Mouse (Mus musculus) limb, embryonic 15.5 days (tissue): ENCODE measurements around the gene Cmas. TPM values are rescaled to one million over a fixed set of nuclear protein-coding genes. Genes with fewer than 3 reads are reported as not detected.

Source experiments
- ATAC-seq: fragments of 200-750 bp; cut with Nextera tagmentation; 2 replicates; pipeline ENCODE4 v1.8.0; 2017; ENCODE audit warnings: low read depth, moderate TSS enrichment; ENCODE audit not compliant: insufficient number of reproducible peaks, low FRiP score, low TSS enrichment
- H3K27ac ChIP-seq: fragments of 300-500 bp; sonication (generic); 2 replicates; pipeline ENCODE4 v1.5.1; 2015; ENCODE audit warnings: moderate library complexity, mild to moderate bottlenecking, inconsistent platforms
- H3K27me3 ChIP-seq: fragments of 300-500 bp; sonication (generic); 2 replicates; pipeline ENCODE4 v1.6.1; 2015; ENCODE audit warnings: inconsistent platforms
- H3K36me3 ChIP-seq: fragments of 300-500 bp; sonication (generic); 2 replicates; pipeline ENCODE4 v1.6.1; 2015; ENCODE audit warnings: inconsistent platforms
- H3K4me1 ChIP-seq: fragments of 300-500 bp; sonication (generic); 2 replicates; pipeline ENCODE4 v1.6.1; 2015; ENCODE audit warnings: inconsistent platforms
- H3K4me2 ChIP-seq: fragments of 300-500 bp; sonication (generic); 2 replicates; pipeline ENCODE4 v1.6.1; 2015; ENCODE audit warnings: mild to moderate bottlenecking, inconsistent platforms
- H3K4me3 ChIP-seq: fragments of 300-500 bp; sonication (generic); 2 replicates; pipeline ENCODE4 v1.5.1; 2015; ENCODE audit warnings: mild to moderate bottlenecking, inconsistent platforms
- H3K9ac ChIP-seq: fragments of 300-500 bp; sonication (generic); 2 replicates; pipeline ENCODE4 v1.6.1; 2015; ENCODE audit warnings: inconsistent platforms
- H3K9me3 ChIP-seq: fragments of 300-500 bp; sonication (generic); 2 replicates; pipeline ENCODE4 v1.6.1; 2016; ENCODE audit warnings: inconsistent platforms
- WGBS: fragments of 180-500 bp; shearing (Covaris S2); methylation state at CpG from one replicate; pipeline ENCODE4 v1.1.7; 2015; 5-methylcytosine and 5-hydroxymethylcytosine counted together
- polyA plus RNA-seq: library from polyadenylated mRNA; unstranded; fragments of >200 nt; fragmentation: Nextera tagmentation; extraction: Ambion mirVana; gene quantifications from 2 replicates; pipeline ENCODE4 v1.2.1, GENCODE M21; 2015

Gene Cmas
- polyA plus RNA-seq, 1 experiment from 2014 or later, result 90.3 TPM

DNA sequence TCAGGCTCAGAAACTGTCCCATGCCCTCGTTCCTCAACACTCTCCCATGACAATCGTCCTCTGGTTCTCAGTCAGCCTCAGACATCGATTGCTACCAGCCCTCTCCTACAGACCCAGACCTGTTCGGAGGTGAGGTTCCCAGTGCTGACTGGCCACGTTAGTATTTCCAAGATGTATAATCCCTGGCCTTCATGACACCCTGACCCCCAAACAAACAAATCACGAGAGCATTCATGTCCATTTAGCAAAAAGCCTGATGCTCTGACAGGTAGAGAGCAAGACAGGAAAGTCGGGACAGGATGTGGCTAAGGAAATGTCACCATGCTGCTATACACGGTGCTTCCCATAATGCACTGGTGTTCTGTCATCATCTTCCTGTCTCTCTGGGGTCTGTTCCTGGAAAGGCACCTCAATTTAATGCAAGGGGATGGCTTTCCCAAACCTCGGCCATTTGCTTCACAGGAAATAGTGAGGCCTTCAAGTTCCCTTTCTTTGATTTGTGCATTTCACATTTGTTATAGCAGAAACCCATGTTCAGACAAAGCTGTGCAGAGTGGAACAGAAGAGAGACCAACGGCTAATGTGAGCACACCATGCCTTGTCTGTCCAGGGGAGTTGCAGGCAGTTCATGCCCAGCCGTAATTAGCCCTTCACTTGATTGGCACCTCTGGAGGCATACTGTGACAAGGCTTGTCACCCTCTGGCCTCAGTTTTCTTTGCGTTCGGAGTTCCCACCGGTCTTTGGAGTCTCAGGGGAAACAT, 23.5 kb downstream of the Cmas start:
- peaks cover 13% of the 10 kb centered on the region for H3K36me3 ChIP-seq
- no peaks in the 10 kb centered on the region for H3K27me3 ChIP-seq
- ATAC-seq, result no peak
- H3K9ac ChIP-seq, result no peak overlapping the region
- no peaks in the 10 kb centered on the region for H3K9me3 ChIP-seq
- WGBS, result 75% methylated on average over 14 of the region's 14 CpGs
- H3K4me1 ChIP-seq, result no peaks in the 10 kb centered on the region
- no peak overlapping the region for H3K4me2 ChIP-seq
- no peak overlapping the region for H3K27ac ChIP-seq
- no peak overlapping the region for H3K4me3 ChIP-seq

DNA sequence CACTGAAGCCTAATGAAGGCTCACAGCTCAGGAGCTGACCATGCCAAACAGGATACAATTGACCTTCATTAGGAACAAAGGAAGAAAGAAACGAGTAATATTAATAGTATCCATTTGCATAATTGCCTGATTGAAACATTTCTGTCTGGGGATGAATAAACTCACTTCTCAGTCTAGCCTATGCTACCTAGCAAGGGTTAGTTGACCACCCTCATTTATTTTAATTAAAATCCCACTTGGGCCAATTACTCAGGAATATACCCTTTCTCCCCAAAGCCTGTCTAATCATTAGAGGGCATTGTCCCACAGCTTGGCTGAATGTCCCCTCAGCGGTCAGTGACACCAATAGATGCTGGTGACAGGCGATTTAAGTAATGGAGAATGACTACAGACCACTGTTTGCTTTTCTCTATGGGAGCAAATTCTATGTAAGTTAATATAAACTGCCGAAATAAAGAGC, 24.1 kb downstream of the Cmas start:
- Histone ChIP-seq H3K4me3 (no peak overlapping the region), H3K9ac (no peak overlapping the region), H3K4me1 (no peaks in the 10 kb centered on the region), H3K36me3 (peaks cover 7% of the 10 kb centered on the region; the same call in 1 of the 2 replicates), H3K9me3 (no peaks in the 10 kb centered on the region), H3K27ac (no peak overlapping the region), H3K4me2 (no peak overlapping the region), H3K27me3 (no peaks in the 10 kb centered on the region)
- ATAC-seq, result no peak
- 79% methylated on average over 4 of the region's 4 CpGs for WGBS

DNA sequence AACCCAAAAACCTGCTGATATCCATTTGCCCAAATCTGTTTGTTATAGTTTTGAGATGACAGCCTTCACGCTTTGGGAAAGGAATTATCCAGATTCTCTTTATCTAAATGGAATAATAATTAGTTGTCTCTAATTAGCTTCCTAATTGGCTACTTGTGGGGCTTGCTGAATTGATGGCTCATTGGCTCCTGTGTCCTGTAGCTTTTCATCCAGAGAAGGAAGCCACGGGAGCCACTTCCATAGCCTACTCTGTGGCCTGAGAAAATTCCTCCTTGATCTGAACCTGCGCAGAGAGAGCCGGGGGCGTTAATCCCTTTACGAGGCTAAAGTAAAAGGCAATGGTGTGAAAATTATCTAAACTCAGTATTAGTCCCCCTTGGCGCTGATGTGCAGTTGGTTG, 24.8 kb downstream of the Cmas start:
- Histone ChIP-seq H3K4me3 (no peak overlapping the region), H3K9me3 (no peaks in the 10 kb centered on the region), H3K4me1 (no peaks in the 10 kb centered on the region), H3K4me2 (no peak overlapping the region), H3K36me3 (peaks cover under 1% of the 10 kb centered on the region; the same call in 1 of the 2 replicates), H3K9ac (no peak overlapping the region), H3K27ac (no peak overlapping the region), H3K27me3 (no peaks in the 10 kb centered on the region)
- 54% methylated on average over 7 of the region's 7 CpGs for WGBS
- no peak for ATAC-seq

DNA sequence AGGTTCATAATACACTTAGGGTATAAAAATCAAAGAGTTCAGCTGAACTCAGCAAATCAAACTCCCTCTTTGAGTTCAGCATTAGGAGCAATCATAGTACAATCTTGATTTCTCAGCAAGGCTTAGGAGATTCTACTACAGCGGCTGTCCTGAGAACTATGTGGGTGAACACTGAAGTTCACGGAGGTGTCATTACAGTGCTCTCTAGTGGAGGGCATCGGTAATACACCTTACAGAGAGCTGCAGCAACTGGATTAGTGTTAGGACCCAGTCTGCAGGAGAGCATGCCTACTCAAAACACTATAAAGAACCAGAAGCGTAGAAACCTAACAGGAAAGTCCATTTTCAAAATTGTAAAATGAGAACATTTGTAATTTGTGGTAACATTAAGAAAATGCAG, 28.9 kb downstream of the Cmas start:
- no peaks in the 10 kb centered on the region for H3K27me3 ChIP-seq
- no peak overlapping the region for H3K27ac ChIP-seq
- no peaks in the 10 kb centered on the region for H3K9me3 ChIP-seq
- H3K9ac ChIP-seq, result no peak overlapping the region
- ATAC-seq, result no peak
- H3K4me3 ChIP-seq, result no peak overlapping the region
- no peaks in the 10 kb centered on the region for H3K36me3 ChIP-seq
- no peak overlapping the region for H3K4me2 ChIP-seq
- WGBS, result 34% methylated on average over 4 of the region's 4 CpGs
- H3K4me1 ChIP-seq, result no peaks in the 10 kb centered on the region

DNA sequence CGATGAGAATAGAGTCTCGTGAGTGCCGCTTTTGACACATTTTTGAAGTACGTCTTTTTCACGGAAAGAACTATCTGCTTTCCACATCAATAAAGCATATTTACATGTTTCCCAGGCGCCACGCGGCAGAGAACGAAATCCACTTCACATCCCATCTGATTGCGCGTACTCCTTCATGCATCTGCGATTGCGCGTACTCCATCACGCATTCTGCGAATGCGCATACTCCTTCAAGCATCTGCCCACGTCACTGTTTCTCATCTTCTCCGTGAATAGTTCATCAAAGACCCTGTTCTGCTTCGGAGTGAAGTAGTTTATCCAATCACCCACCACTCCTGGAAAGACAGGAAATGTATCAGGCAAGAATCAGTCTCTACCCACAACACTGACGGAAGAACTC, 29.6 kb downstream of the Cmas start:
- ATAC-seq, result no peak
- H3K36me3 ChIP-seq, result no peaks in the 10 kb centered on the region
- WGBS, result 87% methylated on average over 21 of the region's 21 CpGs
- H3K4me2 ChIP-seq, result no peak overlapping the region
- H3K27me3 ChIP-seq, result no peaks in the 10 kb centered on the region
- no peak overlapping the region for H3K27ac ChIP-seq
- no peak overlapping the region for H3K9ac ChIP-seq
- H3K4me1 ChIP-seq, result no peaks in the 10 kb centered on the region
- H3K4me3 ChIP-seq, result no peak overlapping the region
- H3K9me3 ChIP-seq, result no peaks in the 10 kb centered on the region

DNA sequence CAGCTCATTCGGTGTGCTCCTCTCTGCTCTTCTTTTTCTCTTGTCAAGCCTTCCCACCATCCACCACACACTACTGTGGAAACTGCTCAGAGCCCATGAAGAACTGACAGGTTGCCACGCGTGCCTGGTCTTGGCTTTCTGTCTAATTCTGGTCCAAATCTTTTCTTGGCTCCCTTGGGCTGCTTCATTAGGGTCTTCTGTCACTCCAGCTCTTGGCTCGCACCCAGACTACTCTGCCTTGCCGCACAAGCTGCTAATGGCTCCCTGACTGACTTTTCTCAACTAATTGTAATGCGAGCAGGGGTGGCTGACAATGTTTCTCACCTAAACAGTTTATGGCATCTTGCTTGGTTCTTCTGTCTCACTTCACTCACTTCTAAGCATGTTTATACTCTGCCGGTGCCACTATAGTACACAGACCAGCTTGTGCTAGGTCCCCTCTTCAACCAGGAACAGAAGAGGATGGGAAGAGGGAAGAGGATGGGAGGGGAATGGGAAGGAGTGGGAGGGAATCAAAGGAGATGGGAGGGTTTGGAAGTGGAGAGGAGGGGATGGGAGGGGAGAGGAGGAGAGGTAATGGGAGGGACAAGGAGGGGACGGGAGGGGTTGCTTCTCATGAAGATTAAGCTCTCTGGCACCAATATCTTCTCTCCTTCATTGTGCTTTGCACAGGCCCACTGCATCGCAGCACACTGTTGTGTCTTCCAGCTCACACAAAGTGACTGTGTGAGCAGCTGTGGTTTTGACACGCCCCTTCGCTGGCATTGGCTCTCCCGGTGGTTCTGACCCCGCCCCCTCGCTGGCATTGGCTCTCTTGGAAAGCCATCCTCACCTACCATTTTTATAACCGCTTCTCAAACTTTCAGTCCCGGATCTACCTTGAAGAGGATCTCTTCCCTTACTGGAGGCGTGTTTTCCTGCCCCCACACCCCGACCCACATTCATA, 31.8 kb downstream of the Cmas start:
- Histone ChIP-seq H3K9me3 (no peaks in the 10 kb centered on the region), H3K4me3 (no peak overlapping the region), H3K4me2 (no peak overlapping the region), H3K27ac (no peak overlapping the region), H3K27me3 (no peaks in the 10 kb centered on the region), H3K9ac (no peak overlapping the region), H3K36me3 (no peaks in the 10 kb centered on the region), H3K4me1 (no peaks in the 10 kb centered on the region)
- 44% methylated on average over 18 of the region's 18 CpGs for WGBS
- no peak for ATAC-seq

DNA sequence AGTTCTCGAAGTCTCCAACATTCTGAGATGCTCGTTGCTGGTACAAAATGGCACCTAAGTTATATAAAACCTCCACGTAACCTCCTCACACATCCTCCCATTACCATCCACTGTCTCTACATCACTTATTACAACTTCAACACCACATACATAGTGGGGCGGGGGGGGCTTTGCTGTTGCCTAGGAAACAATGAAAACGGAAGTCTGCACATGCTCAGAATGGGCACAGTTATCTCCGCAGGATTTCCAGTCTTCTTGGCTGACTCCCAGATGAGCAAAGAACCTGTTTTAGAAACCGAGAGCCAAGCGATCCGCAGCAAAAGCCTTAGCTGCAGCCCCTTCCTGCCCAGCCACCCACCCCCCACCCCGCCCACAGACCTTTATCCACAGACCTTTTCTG, 33.2 kb downstream of the Cmas start:
- WGBS, result 87% methylated on average over 10 of the region's 10 CpGs
- ATAC-seq, result no peak
- Histone ChIP-seq H3K4me3 (no peak overlapping the region), H3K9me3 (no peaks in the 10 kb centered on the region), H3K4me1 (0 out of 2 replicates have a peak, but pooled peaks cover 3% of the 10 kb centered on the region), H3K36me3 (no peaks in the 10 kb centered on the region), H3K27me3 (no peaks in the 10 kb centered on the region), H3K4me2 (no peak overlapping the region), H3K27ac (no peak overlapping the region), H3K9ac (no peak overlapping the region)

DNA sequence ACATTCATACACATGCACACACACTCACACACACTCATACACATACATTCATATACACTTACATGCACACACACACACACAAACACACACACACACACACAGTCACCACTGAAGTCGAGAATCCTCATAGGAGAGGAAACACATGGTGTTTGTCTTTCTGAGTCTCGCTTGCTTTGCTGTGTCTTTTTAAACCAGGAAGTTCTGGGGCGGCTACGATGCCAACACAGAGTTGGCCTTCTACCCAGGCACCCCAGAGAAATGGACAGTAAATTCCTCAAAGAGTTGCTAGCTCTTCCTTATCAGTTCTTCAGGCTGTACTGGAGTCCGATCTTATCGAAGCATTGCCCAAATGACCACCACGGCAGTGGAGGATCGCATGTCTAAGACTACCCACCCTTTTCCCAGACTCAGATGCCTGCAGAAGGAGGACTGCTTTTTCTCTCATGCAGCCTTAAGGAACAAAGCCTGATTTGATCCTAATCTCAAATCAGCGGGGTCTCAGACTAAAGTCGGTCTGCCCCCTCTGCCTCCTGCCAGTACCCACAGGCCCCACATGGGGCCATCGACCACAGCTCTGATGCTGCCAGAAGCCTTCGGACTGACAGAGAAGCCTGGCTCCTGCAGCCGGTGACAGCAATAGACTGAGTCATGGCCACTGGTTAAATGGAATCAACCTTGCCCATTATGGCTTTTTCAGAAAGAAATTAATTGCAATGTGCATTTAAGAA, 35.9 kb downstream of the Cmas start:
- ATAC-seq, result no peak
- Histone ChIP-seq H3K4me2 (no peak overlapping the region), H3K4me3 (no peak overlapping the region), H3K36me3 (no peaks in the 10 kb centered on the region), H3K9me3 (no peaks in the 10 kb centered on the region), H3K27ac (no peak overlapping the region), H3K27me3 (no peaks in the 10 kb centered on the region), H3K9ac (no peak overlapping the region), H3K4me1 (0 out of 2 replicates have a peak, but pooled peaks cover 3% of the 10 kb centered on the region)
- 53% methylated on average over 13 of the region's 13 CpGs for whole genome bisulfite sequencing

DNA sequence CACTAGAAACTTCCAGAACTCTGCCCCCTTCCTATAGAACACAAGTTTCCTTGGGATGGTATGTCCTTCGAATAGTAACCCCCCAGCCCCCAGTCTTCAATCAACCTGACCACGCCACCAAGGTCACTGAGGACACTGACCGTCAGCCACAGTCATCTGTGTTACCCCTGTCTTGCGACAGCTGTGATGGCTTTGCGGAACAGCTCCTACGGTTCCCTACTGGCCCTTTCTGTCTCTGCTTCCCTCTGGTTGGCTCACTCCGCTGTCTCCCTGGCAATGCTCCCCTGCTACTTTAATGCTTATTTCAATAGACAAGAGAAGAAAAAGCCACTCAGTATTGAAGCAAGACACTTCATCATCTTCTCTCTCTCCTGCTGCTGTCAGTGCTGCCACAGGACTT, 37.0 kb downstream of the Cmas start:
- Histone ChIP-seq H3K27ac (no peak overlapping the region), H3K4me1 (0 out of 2 replicates have a peak, but pooled peaks cover 3% of the 10 kb centered on the region), H3K9ac (no peak overlapping the region), H3K4me3 (no peak overlapping the region), H3K9me3 (no peaks in the 10 kb centered on the region), H3K36me3 (no peaks in the 10 kb centered on the region), H3K4me2 (no peak overlapping the region), H3K27me3 (no peaks in the 10 kb centered on the region)
- 55% methylated on average over 7 of the region's 7 CpGs for WGBS
- no peak for ATAC-seq

DNA sequence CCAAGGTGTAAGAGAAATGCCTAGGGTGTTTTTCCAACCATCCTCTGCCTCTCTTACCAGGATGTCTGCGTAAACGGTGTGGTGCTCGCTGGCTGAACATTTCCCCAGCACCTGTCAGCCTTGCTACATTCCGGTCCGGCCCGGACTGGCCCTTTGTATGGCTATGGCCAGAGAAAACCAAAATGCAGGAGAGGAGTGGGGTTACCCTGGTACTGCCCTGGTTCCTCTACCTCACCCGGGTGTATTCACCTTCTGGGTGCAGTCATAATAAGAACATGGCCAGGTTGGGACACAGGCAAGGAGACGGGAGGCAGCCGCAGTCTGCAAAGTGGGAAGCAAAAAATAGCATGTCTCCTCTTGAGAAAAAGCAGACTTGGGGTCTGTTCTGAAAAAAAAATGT, 38.6 kb downstream of the Cmas start:
- WGBS, result 88% methylated on average over 9 of the region's 9 CpGs
- Histone ChIP-seq H3K27ac (no peak overlapping the region), H3K36me3 (no peaks in the 10 kb centered on the region)

DNA sequence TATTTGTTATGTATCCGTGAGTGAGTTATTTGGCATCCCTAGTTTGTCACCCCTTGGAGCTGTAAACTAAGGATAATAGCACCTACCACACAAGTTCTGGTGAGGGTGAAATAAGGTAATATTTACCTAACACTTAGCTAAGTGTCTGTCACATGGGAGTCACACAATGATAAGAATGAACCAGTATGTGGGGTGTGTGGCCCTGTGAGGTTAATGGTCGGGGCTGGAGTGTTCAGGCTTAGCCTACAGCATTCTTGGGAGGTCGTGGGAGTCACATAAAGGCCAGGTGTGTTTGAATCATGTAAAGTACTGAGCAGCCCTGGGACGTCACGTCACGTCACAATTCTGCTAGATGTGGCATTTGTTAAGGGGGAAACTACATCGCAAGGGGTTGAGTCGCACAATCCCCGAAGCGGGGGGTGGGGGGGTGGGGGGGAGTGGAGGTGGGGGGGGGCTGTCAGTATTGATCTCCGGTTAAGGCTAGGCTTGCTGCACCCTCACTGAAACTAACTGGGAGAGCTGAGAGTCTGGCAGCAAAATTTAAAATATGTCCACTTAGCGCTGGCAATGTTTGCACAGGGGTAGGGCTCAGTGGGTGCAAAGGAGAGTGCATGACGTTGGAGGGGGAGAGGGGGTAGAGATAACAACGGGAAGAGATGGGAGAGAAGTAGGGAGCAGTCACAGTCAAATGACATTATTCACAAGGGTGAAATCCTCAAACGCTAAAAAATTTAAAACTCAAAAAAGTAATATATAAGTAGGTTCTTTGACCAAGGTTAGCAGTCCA, 39.4 kb downstream of the Cmas start:
- Histone ChIP-seq H3K36me3 (no peaks in the 10 kb centered on the region), H3K9me3 (no peaks in the 10 kb centered on the region), H3K4me2 (no peak overlapping the region), H3K4me3 (no peak overlapping the region), H3K27ac (no peak overlapping the region), H3K4me1 (0 out of 2 replicates have a peak, but pooled peaks cover 3% of the 10 kb centered on the region), H3K27me3 (no peaks in the 10 kb centered on the region), H3K9ac (no peak overlapping the region)
- ATAC-seq, result no peak
- WGBS, result 71% methylated on average over 15 of the region's 15 CpGs

More for the DNA sequence above, 38.6 kb downstream of the Cmas start:
- H3K4me1 ChIP-seq, result 0 out of 2 replicates have a peak, but pooled peaks cover 3% of the 10 kb centered on the region
- no peak overlapping the region for H3K9ac ChIP-seq
- no peak overlapping the region for H3K4me2 ChIP-seq
- no peaks in the 10 kb centered on the region for H3K9me3 ChIP-seq
- no peaks in the 10 kb centered on the region for H3K27me3 ChIP-seq
- ATAC-seq, result no peak
- H3K4me3 ChIP-seq, result no peak overlapping the region
